In the genomic region with DNA sequence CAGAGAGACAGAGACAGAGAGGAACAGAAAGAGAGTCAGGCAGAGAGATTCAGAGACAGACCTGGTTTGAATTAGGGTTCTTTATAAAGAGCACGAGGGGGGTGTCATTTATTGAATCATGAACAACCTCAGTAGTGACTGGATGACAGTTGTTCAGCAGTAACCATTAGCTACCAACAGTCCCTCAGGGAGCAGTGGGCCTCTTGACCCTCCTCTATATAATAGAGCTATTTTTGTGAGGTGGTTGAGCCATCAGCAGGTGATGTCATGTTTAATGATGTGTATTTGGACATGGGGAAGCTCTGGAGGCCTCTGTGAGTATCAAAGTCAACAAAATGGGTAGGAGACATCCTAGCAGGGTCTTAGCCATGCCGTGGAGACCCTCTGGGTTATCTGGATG, we compare ENCODE assay signal across 14 mouse cellular contexts. TPM values are rescaled to one million over a fixed set of nuclear protein-coding genes. Genes with fewer than 3 reads are reported as not detected.
A peak's percentile ranks its signal among the peaks of the same experiment; 100 is the strongest.
DNase-seq lines count a peak whose midpoint lies in the region; ATAC-seq and TF ChIP-seq lines count a peak whose summit lies in the region.
"Had no signal": no experiment of that assay in that cellular context is flagged by ENCODE, and none has a peak within 500 bp of the region (broad histone marks: within the 10 kb centered on the region; RNA-seq: fewer than 3 reads in every experiment).

No protein-coding gene starts in this region.

- H3K9ac ChIP-seq in heart, embryonic 14.5 days (ENCODE audit: low read length): no peak overlapping the region
- no peak overlapping the region for H3K9ac ChIP-seq in lung, embryonic 15.5 days
- H3K9ac ChIP-seq: kidney, embryonic 15.5 days; liver, embryonic 14.5 days had no signal

- peak overlapping the region; percentile 33 to 69 for H3K27ac ChIP-seq in heart, embryonic 14.5 days (replicated peaks in 1 of 2; ENCODE audit: control insufficient read depth in 1 of 2, insufficient read depth in 1 of 2, low read depth in 2 of 2, low read length in 2 of 2)
- peak overlapping the region; percentile 53; the same call in 1 of the 2 replicates for H3K27ac ChIP-seq in lung, embryonic 15.5 days
- H3K27ac ChIP-seq in brown adipose tissue, adult 24 weeks (replicated peaks; ENCODE audit: low read depth, low read length): peak overlapping the region; percentile 44
- H3K27ac ChIP-seq in small intestine, adult 2 months (ENCODE audit: insufficient read depth, low read depth, low read length): 0 out of 2 replicates have a peak overlapping the region, but pooled peaks have one; percentile 21
- H3K27ac ChIP-seq: hindbrain, embryonic 10.5 days; kidney, embryonic 15.5 days; liver, embryonic 14.5 days; midbrain, embryonic 10.5 days had no signal

- TF ChIP-seq CTCF in small intestine, adult 2 months (IDR thresholded peaks at IDR 0.05; ENCODE audit: extremely low read depth, insufficient read length, insufficient replicate concordance, low read depth, low read length): no peak

- no peak for ATAC-seq in heart, embryonic 14.5 days (ENCODE audit: insufficient number of reproducible peaks, insufficient read depth, low FRiP score, low read depth)
- ATAC-seq in lung, embryonic 15.5 days (ENCODE audit: borderline replicate concordance, extremely low read depth, low FRiP score, low TSS enrichment): no peak

- 31% methylated on average over 2 of the region's 2 CpGs for WGBS in heart, embryonic 14.5 days
- WGBS in lung, embryonic 15.5 days: 64% methylated on average over 2 of the region's 2 CpGs
- 82% methylated on average over 2 of the region's 2 CpGs for WGBS in small intestine, adult 2 months

- no peak overlapping the region for H3K4me2 ChIP-seq in heart, embryonic 14.5 days (ENCODE audit: low read length)
- H3K4me2 ChIP-seq in lung, embryonic 15.5 days: no peak overlapping the region
- H3K4me2 ChIP-seq: kidney, embryonic 15.5 days had no signal

- peaks cover 28 to 35% of the 10 kb centered on the region in 2 experiments for H3K4me1 ChIP-seq in heart, embryonic 14.5 days (ENCODE audit: control insufficient read depth in 2 of 2, insufficient read depth in 2 of 2, low read length in 2 of 2)
- peaks cover 32% of the 10 kb centered on the region for H3K4me1 ChIP-seq in lung, embryonic 15.5 days
- H3K4me1 ChIP-seq in brown adipose tissue, adult 24 weeks (ENCODE audit: control insufficient read depth, insufficient read depth, insufficient read length, low read length): peaks cover 35% of the 10 kb centered on the region
- peaks cover 4% of the 10 kb centered on the region for H3K4me1 ChIP-seq in small intestine, adult 2 months (ENCODE audit: control insufficient read depth, insufficient read depth, insufficient read length, low read length)
- H3K4me1 ChIP-seq: midbrain, embryonic 10.5 days had no signal

- no peak overlapping the region for H3K4me3 ChIP-seq in heart, embryonic 14.5 days (ENCODE audit: control insufficient read depth in 1 of 2, insufficient read depth in 1 of 2, low read depth in 1 of 2, low read length in 2 of 2)
- no peak overlapping the region for H3K4me3 ChIP-seq in lung, embryonic 15.5 days
- H3K4me3 ChIP-seq in brown adipose tissue, adult 24 weeks (ENCODE audit: insufficient read depth, low read depth, low read length): no peak overlapping the region
- no peak overlapping the region for H3K4me3 ChIP-seq in small intestine, adult 2 months (ENCODE audit: low read depth, low read length)
- H3K4me3 ChIP-seq: hindbrain, embryonic 10.5 days; kidney, embryonic 15.5 days; midbrain, embryonic 10.5 days; myocyte had no signal

- H3K9me3 ChIP-seq in heart, embryonic 14.5 days (ENCODE audit: control insufficient read depth, low read length): no peaks in the 10 kb centered on the region
- no peaks in the 10 kb centered on the region for H3K9me3 ChIP-seq in lung, embryonic 15.5 days
- H3K9me3 ChIP-seq: hindbrain, embryonic 10.5 days; kidney, embryonic 15.5 days; midbrain, embryonic 10.5 days had no signal

- peaks cover 11% of the 10 kb centered on the region for H3K36me3 ChIP-seq in heart, embryonic 14.5 days (ENCODE audit: control insufficient read depth, insufficient read depth, low read length)
- no peaks in the 10 kb centered on the region for H3K36me3 ChIP-seq in lung, embryonic 15.5 days
- H3K36me3 ChIP-seq in small intestine, adult 2 months (ENCODE audit: control insufficient read depth, insufficient read depth, low read length): no peaks in the 10 kb centered on the region
- H3K36me3 ChIP-seq: hindbrain, embryonic 10.5 days; kidney, embryonic 15.5 days; midbrain, embryonic 10.5 days had no signal

- TF ChIP-seq POLR2A in small intestine, adult 2 months (IDR thresholded peaks at IDR 0.05; ENCODE audit: low read depth, low read length): no peak

- no peak for DNase-seq in heart, adult 8-10 months (ENCODE audit: low spot score)
- no peak for DNase-seq in lung, postnatal 14 days
- no peak for DNase-seq in urinary bladder, postnatal 10 days (ENCODE audit: low spot score)
- DNase-seq: cerebellum, adult 18-20 months; right cerebral cortex, postnatal 14 days had no signal

- no peaks in the 10 kb centered on the region for H3K27me3 ChIP-seq in heart, embryonic 14.5 days (ENCODE audit: control insufficient read depth, insufficient read depth, low read length)
- no peaks in the 10 kb centered on the region for H3K27me3 ChIP-seq in lung, embryonic 15.5 days
- no peaks in the 10 kb centered on the region for H3K27me3 ChIP-seq in small intestine, adult 2 months (ENCODE audit: control insufficient read depth, insufficient read depth, low read length)
- H3K27me3 ChIP-seq: kidney, embryonic 15.5 days had no signal

RNA-seq across cellular contexts. Expression of gene Fam49a, which starts 39.2 kb away (rescaled TPM):
- polyA plus RNA-seq in heart, embryonic 14.5 days (2014; fragmentation: Nextera tagmentation; extraction: Ambion mirVana): 37.8 and 40.5 TPM in 2 replicates
- total RNA-seq in heart, adult 8-10 months (2022): 1 to 10 TPM; 6.3 to 8.3 (median 6.8) TPM
- polyA plus RNA-seq in lung, embryonic 15.5 days (2015; fragmentation: Nextera tagmentation; extraction: Ambion mirVana): 12.6 and 14.4 TPM in 2 replicates
- 16.8 and 23.9 TPM in 2 replicates for polyA plus RNA-seq in brown adipose tissue, adult 24 weeks (2012; ENCODE audit: insufficient read depth, insufficient read length, missing spikeins)
- polyA plus RNA-seq in small intestine, adult 2 months (2012; rRNA removed): 0.34 and 0.70 TPM in 2 replicates
- polyA plus RNA-seq: myocyte had no signal
